Mouse (Mus musculus) intestine, embryonic 14.5 days (tissue): ENCODE data around the gene Eef2k. TPM values are rescaled to one million over a fixed set of nuclear protein-coding genes. Genes with fewer than 3 reads are reported as not detected.
"Not testable (repeated sequence)": the region's sequence is repeated elsewhere in the genome, so short reads cannot be mapped to it uniquely, and the experiment has no call there.

Experiments used
- ATAC-seq: fragments of 200-750 bp; cut with Nextera tagmentation; replicated peaks from 2 replicates; pipeline ENCODE4 v1.8.0; 2017; ENCODE audit warnings: low read depth, moderate number of reproducible peaks, moderate TSS enrichment, moderate library complexity; ENCODE audit not compliant: low FRiP score, low TSS enrichment
- DNase-seq: peaks from one replicate; pipeline ENCODE4 v3.0.0-alpha.2; 2018; ENCODE audit warnings: low spot score
- H3K27ac ChIP-seq: fragments of 300-500 bp; sonication (generic); 2 replicates; pipeline ENCODE4 v1.5.1; 2014; ENCODE audit warnings: low read depth, mild to moderate bottlenecking, control low read depth
- H3K27me3 ChIP-seq: fragments of 300-500 bp; sonication (generic); replicated peaks from 2 replicates; pipeline ENCODE4 v1.6.1; 2014; ENCODE audit warnings: low read length, control low read depth; ENCODE audit not compliant: control insufficient read depth, insufficient read depth
- H3K36me3 ChIP-seq: fragments of 300-500 bp; sonication (generic); 2 replicates; pipeline ENCODE4 v1.6.1; 2014; ENCODE audit warnings: low read length, control low read depth; ENCODE audit not compliant: control insufficient read depth, insufficient read depth
- H3K4me1 ChIP-seq: fragments of 300-500 bp; sonication (generic); replicated peaks from 2 replicates; pipeline ENCODE4 v1.6.1; 2014; ENCODE audit warnings: low read length, control low read depth, mixed read lengths; ENCODE audit not compliant: control insufficient read depth, insufficient read depth
- H3K4me2 ChIP-seq: fragments of 300-500 bp; sonication (generic); 2 replicates; pipeline ENCODE4 v1.6.1; 2014; ENCODE audit warnings: low read length
- H3K4me3 ChIP-seq: fragments of 300-500 bp; sonication (generic); 2 replicates; pipeline ENCODE4 v1.5.1; 2014; ENCODE audit warnings: low read depth, low read length, control low read depth, mixed read lengths
- H3K9ac ChIP-seq: fragments of 300-500 bp; sonication (generic); 2 replicates; pipeline ENCODE4 v1.6.1; 2014; ENCODE audit warnings: mild to moderate bottlenecking, low read length
- H3K9me3 ChIP-seq: fragments of 300-500 bp; sonication (generic); 2 replicates; pipeline ENCODE4 v1.6.1; 2016; ENCODE audit warnings: low read length, control low read depth; ENCODE audit not compliant: control insufficient read depth
- WGBS: fragments of 180-500 bp; shearing (Covaris S2); extraction: QIAGEN DNeasy Blood & Tissue Kit; methylation state at CpG from one replicate; pipeline ENCODE4 v1.1.7; 2014; 5-methylcytosine and 5-hydroxymethylcytosine counted together
- polyA plus RNA-seq: library from polyadenylated mRNA; unstranded; fragments of >200 nt; fragmentation: Nextera tagmentation; extraction: Ambion mirVana; gene quantifications from 2 replicates; pipeline ENCODE4 v1.2.1, GENCODE M21; 2014

Eef2k gene
- polyA plus RNA-seq, 1 experiment from 2014 or later: 18.8 TPM

DNA sequence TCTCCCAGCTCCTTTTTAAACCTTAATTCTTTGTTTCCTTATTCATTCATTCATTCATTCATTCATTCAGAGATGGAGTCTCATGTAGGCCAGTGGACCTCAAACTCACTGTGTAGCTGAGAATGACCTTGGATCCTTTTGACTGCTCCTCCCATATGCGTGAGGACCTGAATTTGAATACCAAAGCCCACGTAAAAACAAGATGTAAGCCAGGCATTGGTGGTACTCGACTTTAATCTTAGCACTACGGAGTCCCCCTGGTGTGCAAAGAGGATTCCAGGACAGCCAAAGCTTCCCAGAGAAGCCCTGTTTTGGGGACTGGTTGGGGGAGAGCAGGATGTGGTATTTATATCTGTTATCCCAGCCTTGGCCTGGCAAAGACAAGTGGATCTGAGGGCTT, 57.6 kb downstream of the Eef2k start:
- no peak overlapping the region for H3K4me3 ChIP-seq
- 61% methylated on average over 4 of the region's 4 CpGs for WGBS
- H3K36me3 ChIP-seq: peaks cover 39% of the 10 kb centered on the region
- no peaks in the 10 kb centered on the region for H3K4me1 ChIP-seq
- no peaks in the 10 kb centered on the region for H3K9me3 ChIP-seq
- no peak overlapping the region for H3K27ac ChIP-seq
- ATAC-seq: no peak
- H3K4me2 ChIP-seq: no peak overlapping the region
- H3K27me3 ChIP-seq: no peaks in the 10 kb centered on the region
- H3K9ac ChIP-seq: no peak overlapping the region
- no peak for DNase-seq

DNA sequence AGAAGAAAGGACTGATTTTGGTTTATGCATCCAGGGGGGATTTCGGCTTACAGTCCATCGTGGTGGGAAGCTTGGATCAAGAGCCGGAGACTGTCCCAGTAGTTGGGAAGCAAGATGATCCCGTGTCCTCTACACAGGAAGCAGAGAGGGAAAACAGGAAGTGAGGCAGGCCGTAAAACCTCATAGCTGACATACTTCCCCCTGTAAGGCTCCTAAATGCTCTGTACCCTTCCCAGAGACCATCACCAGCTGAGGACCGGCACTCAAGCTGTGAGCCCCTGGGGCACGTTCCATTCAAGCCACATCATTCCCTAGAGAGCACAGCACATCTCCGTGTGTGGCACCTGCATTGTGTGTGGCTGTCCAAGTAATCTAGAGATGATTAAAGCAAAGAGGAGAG, 59.1 kb downstream of the Eef2k start:
- no peak overlapping the region for H3K4me2 ChIP-seq
- no peak overlapping the region for H3K9ac ChIP-seq
- H3K27ac ChIP-seq: no peak overlapping the region
- WGBS: 54% methylated on average over 8 of the region's 8 CpGs
- no peak overlapping the region for H3K4me3 ChIP-seq
- H3K9me3 ChIP-seq: no peaks in the 10 kb centered on the region
- H3K36me3 ChIP-seq: peaks cover 31% of the 10 kb centered on the region
- H3K27me3 ChIP-seq: no peaks in the 10 kb centered on the region
- no peaks in the 10 kb centered on the region for H3K4me1 ChIP-seq
- ATAC-seq: no peak
- no peak for DNase-seq

DNA sequence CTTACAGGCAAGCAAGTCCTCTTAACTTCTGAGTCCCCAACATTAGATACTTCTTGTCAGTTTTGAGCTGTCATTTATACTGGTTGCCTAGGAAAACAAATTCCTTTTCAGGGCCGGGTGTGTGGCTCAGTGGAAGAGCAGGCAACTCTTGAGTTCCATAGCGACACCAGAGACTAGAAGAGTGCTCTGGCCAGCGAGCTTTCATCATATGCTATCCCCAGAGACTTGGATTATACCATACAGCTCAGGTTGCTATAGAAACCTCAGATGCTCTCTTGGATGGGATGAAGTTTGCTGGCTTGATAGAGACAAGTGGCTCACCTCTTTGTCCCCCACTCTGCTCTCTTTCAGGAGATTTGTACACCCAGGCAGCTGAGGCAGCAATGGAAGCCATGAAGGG, 60.3 kb downstream of the Eef2k start:
- Histone ChIP-seq H3K9ac (no peak overlapping the region), H3K36me3 (peaks cover 31% of the 10 kb centered on the region), H3K9me3 (no peaks in the 10 kb centered on the region), H3K4me2 (no peak overlapping the region), H3K4me3 (no peak overlapping the region), H3K27ac (no peak overlapping the region), H3K27me3 (no peaks in the 10 kb centered on the region), H3K4me1 (no peaks in the 10 kb centered on the region)
- DNase-seq: no peak
- ATAC-seq: no peak
- 65% methylated on average over 3 of the region's 3 CpGs for WGBS

DNA sequence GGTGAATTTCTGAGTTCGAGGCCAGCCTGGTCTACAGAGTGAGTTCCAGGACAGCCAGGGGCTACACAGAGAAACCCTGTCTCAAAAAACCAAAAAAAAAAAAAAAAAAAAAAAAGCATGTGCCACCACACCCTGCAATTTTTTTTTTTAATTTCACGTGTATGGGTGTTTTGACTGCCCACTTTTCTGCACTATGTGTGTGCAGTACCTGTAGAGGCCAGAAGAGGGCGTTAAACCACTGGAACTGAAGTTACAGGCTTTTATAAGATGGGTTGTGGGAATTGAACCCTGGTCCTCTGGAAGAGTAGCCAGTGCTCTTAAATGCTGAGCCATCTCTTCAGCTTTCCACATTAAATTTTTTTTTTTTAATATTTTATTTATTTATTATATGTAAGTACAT, 67.5 kb downstream of the Eef2k start:
- not testable (repeated sequence) for H3K9me3 ChIP-seq, H3K4me2 ChIP-seq, ATAC-seq, H3K9ac ChIP-seq, H3K27me3 ChIP-seq, H3K4me3 ChIP-seq, H3K4me1 ChIP-seq, H3K36me3 ChIP-seq, H3K27ac ChIP-seq, DNase-seq
- WGBS: 66% methylated on average over 3 of the region's 3 CpGs

DNA sequence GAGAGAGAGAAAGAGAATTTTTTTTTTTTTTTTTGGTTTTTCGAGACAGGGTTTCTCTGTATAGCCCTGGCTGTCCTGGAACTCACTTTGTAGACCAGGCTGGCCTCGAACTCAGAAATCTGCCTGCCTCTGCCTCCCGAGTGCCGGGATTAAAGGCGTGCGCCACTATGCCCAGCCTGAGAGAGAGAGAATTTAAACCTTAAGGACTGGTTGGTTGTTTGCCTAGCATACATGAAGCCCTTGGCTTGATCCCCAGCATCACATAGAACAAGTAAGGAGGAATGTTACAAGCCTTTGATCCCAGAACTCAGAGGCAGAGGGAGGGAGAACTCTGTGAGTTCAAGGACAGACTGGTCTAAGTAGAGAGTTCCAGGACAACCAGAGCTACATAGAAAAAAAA, 68.6 kb downstream of the Eef2k start:
- not testable (repeated sequence) for H3K27ac ChIP-seq, DNase-seq, H3K27me3 ChIP-seq, H3K4me1 ChIP-seq, H3K9ac ChIP-seq, ATAC-seq, H3K4me3 ChIP-seq, H3K9me3 ChIP-seq, H3K36me3 ChIP-seq, H3K4me2 ChIP-seq
- 89% methylated on average over 6 of the region's 6 CpGs for WGBS

DNA sequence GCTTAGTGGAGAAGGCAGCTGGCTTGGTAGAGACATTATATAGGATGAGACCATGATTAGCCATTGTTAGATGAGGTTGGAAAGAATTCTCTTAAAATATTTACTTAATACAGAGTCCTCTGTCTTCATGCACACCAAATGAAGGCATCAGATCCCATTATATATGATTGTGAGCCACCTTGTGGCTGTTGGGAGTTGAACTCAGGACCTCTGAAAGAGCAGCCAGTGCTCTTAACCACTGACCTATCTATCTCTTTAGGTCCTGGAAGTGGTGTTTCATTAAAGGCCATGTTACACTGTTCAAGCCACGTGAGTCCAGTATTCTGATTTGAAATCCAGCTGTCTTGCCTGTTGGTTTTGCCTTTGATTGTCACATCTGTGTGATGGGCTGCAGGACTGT, 70.7 kb downstream of the Eef2k start:
- WGBS: 61% methylated on average over 1 of the region's 1 CpGs
- Histone ChIP-seq H3K4me1 (no peaks in the 10 kb centered on the region), H3K27ac (no peak overlapping the region), H3K9me3 (no peaks in the 10 kb centered on the region), H3K27me3 (no peaks in the 10 kb centered on the region), H3K4me2 (no peak overlapping the region), H3K36me3 (no peaks in the 10 kb centered on the region), H3K4me3 (no peak overlapping the region), H3K9ac (no peak overlapping the region)
- no peak for ATAC-seq
- DNase-seq: no peak

DNA sequence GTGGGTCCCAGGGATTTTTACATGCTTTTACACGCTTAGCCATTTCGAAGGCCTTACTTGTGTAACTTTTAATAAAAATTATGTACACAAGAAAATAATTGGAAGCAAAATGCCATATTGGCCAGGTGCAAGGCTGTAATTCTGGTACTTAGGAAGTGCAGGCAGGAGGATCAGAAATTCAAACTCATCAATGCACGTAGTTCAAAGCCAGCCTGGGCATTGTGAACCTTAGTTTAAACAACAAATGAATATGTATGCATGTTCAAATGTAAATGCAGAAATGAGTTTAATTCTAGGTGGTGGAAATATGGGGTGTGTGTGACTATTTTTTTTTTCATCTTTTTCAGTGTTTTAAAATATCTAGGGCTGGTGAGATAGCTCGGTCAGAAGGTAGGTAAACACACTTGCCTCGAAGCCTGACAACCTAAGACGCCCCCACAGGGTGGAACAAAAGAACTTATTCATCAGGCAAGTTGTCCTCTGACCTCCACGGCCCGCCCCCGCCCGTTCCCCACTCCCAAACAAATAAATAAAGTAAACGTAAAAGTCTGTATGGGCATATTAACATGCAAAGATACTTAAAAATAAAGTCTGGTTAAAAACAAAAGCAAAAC, 73.7 kb downstream of the Eef2k start:
- Histone ChIP-seq H3K27me3 (no peaks in the 10 kb centered on the region), H3K9ac (no peak overlapping the region), H3K4me3 (no peak overlapping the region), H3K27ac (no peak overlapping the region), H3K4me1 (no peaks in the 10 kb centered on the region), H3K9me3 (no peaks in the 10 kb centered on the region), H3K4me2 (peak overlapping the region; percentile 41), H3K36me3 (no peaks in the 10 kb centered on the region)
- 34% methylated on average over 11 of the region's 11 CpGs for WGBS
- ATAC-seq (no peak), DNase-seq (no peak)

DNA sequence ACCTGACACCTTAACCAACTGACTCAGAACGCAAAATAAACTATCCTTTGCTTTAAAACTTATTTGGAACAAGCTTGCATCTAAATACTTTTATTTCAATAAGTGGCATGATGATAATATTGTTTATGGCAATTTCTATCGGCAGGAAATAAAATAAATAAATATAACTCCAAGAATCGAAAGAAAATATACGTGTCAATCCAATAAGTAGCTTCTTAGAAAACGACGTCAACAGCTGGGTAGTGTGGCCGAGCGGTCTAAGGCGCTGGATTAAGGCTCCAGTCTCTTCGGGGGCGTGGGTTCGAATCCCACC, 74.6 kb downstream of the Eef2k start:
- H3K27me3 ChIP-seq: no peaks in the 10 kb centered on the region
- 9% methylated on average over 12 of the region's 12 CpGs for WGBS
- H3K4me2 ChIP-seq: peak overlapping the region; percentile 41
- no peaks in the 10 kb centered on the region for H3K9me3 ChIP-seq
- no peaks in the 10 kb centered on the region for H3K36me3 ChIP-seq
- DNase-seq (no peak), ATAC-seq (peak; percentile 91)
- H3K9ac ChIP-seq: no peak overlapping the region
- peak overlapping the region; percentile 81 for H3K4me3 ChIP-seq
- no peak overlapping the region for H3K27ac ChIP-seq
- no peaks in the 10 kb centered on the region for H3K4me1 ChIP-seq

DNA sequence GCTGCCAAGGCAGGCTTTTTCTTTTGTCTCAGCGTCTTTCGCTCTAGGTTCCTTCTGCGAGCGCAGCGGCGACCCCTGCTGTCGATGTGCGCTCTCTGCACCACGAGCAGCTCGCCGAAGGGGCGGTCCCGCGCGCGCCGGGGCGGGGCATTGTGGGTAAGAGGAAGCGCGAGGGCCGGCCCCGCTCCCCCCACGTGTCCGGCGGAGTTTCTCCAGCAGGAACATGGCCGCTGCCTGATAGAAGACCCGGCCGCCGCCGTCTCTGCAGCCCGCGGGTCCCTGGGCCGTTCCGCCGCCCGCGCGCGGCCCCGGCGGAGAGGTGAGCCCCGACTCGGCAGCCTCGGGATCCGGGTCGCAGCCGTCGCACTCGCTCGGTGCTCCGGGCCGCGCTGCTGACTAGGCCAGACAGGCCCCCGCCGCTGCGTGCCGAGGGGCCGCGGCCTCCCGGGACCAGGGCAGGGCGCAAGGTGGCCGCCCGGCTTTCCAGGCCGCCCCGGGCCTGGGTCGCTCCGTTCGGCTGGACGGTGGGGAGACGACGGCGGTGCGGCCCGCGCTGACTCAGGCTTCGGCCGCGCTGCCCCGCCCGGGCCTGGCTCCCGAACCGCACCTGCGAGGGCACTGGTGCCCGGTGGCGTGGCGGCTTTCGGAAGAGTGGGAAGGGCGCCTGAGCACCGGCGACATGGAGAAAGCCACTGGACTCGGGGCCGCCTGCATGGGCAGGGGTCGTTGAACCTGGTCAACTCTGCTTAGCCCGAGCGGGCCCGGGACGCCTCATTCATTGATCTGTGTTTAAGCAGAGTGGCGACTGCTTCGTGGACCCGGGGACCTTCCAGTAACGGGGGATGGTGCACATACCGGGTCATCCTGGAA, 75.2 kb downstream of the Eef2k start, which contains the start of gene Polr3e:
Gene Polr3e, plus strand, starts transcription at position 153 of the 870 bp plus-strand sequence.
- Histone ChIP-seq H3K4me3 (peak within 1 kb of the TSS; percentile 81), H3K36me3 (peaks cover 2% of the 10 kb centered on the region; the same call in 1 of the 2 replicates), H3K27me3 (no peaks in the 10 kb centered on the region), H3K4me2 (peak within 1 kb of the TSS; percentile 73), H3K27ac (peak within 1 kb of the TSS; percentile 77), H3K9ac (peak within 1 kb of the TSS; percentile 90), H3K4me1 (no peaks in the 10 kb centered on the region), H3K9me3 (no peaks in the 10 kb centered on the region)
- under 1% methylated on average over 96 of the region's 102 CpGs for whole genome bisulfite sequencing
- ATAC-seq: peak; percentile 92
- DNase-seq: peak; percentile 100
